Mouse (Mus musculus) adrenal gland, postnatal 14 days (tissue): ENCODE results near the gene Krt19. TPM values are rescaled to one million over a fixed set of nuclear protein-coding genes. Genes with fewer than 3 reads are reported as not detected.

ENCODE experiments used
- DNase-seq: peaks from one replicate; pipeline ENCODE4 v3.0.0; 2021; ENCODE audit warnings: mixed read lengths
- total RNA-seq: library from RNA; stranded (reverse); gene quantifications from 2 replicates; pipeline ENCODE4 v1.2.3, GENCODE M21; 2021

The Krt19 gene
- total RNA-seq, 1 experiment from 2014 or later, result 6.6 TPM

DNA sequence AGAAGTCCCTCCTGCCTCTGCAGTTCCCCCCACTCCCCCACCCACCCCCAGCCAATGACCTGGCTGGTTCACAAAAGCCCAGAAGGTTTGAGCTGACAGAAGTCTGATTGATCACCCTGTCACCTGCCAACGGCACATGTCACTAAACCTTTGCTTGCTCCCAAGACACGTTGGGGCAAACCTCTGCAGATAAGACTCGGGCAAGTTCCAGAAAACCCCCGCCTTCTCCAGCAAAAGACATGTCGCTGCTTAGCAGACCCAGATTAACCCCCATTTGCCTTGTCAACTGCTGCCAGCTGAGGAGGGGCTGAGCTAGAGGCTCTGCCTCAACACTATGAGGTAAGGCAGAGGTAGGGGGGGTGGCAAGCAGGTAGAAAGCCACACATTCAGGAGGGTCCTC, 11.9 kb downstream of the Krt19 start:
- no peak for DNase-seq

DNA sequence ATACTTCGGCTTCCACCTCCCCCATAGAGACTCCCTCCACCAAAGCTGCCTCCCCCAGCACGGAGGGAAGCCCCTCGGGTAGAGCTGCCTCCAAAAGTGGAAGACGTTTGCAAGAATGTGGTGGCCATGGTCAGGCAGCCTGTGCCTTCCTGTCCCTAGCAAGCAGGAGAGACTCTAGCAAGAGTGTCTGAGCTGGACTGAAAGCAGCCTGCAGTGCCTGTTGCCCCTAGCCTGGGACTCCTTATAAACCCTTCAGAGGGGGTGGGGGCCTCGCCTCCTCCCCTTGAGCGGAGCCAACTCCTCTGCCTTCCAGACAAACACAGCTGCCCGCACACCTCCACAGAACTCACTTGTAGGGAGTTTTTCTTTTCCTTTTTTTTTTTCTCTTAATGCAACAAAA, 12.7 kb downstream of the Krt19 start, which contains the start of gene Krt15:
TSS of gene Krt15 (minus strand) at position 198 of the 400 bp plus-strand sequence.
- no peak for DNase-seq

DNA sequence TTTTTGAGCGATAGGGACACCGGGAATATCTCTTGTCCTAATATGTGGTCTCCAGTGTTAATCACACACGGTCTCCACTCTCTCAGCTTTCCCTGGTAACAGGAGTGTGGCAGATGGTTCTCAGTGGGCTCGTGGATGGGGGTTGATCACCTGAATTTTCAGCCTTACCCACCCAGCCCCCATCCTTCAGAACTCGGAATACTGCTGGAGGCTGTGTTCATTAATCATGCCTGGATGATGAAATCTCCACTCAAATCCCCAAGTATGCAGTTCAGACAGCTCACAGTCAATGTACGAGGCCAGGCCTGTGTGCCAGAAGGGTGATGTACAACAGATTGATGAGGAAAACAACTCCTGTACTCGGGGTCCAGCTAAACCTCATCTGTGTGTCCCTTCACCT, 23.6 kb downstream of the Krt19 start:
- no peak for DNase-seq

- no peak for DNase-seq
Observed at GRCm38 (mm10) chr11:100121466-100121865, 27.0 kb downstream of the Krt19 start, which contains the start of gene Krt13. Gene Krt13 (minus strand): TSS chr11:100121566.

DNA sequence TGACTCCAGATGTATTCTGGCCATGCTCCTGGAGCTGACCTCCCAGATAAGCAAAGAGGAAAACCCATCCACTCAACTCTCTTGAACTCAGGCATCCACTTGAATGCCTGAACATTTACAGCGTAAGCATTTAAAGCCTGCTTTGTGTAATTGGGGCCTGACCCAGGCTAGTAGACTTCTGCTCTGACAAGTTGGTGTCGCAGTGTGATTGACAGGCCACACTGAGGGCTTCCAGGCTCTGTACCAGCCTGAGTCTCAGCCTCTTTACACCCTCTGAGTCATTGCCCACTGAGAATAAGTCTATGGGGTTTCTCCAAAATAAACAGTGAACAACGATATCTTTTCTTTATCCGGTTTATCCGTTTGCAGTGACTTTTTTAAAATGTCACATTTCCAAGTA, 28.1 kb downstream of the Krt19 start:
- no peak for DNase-seq

GRCm38 (mm10) chr11:100113742-100114029, 34.8 kb downstream of the Krt19 start:
- DNase-seq, result peak; percentile 39

DNA sequence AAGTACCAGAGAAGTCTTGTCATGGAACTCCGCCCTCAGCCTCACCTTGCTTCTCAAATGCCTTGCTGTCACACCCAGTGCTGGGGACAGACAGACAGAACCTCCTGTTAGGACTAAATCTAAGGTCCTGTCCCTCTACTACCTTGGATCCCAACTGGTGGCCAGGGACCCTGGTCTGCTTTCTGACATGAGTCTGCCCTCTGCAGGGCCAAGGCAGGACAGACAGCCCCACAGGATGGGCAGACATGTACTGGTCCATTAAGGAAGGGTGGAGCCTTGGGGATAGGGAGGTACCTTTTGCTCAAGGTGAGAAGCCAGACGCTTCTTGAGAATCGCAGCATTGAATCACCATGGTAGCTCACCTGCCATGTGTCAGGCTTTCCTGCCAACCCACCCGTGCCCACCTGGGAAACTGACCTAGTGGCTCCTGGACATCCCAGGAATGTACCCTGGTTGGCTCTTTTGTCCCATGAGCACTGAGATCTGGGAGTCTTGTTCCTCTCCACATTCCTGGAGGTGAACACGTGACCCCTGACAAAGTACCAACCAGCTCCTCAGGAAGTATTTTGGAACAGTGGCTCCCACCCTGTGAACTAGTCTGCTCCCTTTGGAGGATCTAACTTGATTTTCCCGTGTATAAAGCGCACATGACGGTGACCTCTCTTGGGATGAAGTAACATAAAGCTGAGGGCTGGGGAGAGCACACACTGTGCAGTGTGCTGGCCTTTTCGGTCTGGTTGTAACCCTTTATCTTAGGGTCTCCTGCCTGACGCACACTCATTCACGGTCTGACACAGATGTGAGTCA, 35.3 kb downstream of the Krt19 start:
- no peak for DNase-seq

- no peak for DNase-seq
Observed at GRCm38 (mm10) chr11:100105576-100106122, 42.8 kb downstream of the Krt19 start, which contains the start of gene Krt36. Gene Krt36 (minus strand): TSS chr11:100105626.

GRCm38 (mm10) chr11:100102693-100103429, 45.6 kb downstream of the Krt19 start:
- DNase-seq, result no peak

DNA sequence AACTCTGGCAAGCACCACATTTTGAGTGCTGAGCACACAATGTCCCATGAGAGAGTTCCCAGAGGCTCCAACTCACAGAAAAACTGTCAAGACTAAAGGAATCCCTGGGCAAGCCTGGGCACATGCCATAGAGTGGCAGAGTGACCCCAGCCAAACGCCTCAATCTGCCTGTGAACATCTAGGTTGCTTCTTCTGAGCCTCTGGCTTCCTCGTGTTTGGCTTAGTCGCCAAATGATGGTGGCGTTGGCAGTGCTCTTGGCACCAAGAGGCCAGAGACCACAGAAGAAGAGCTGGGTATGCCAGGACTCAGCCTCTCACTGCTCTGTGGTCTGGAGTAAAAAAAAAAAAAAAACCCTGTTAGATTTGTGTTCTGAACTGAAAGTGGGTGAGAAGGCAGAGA, 48.1 kb downstream of the Krt19 start:
- no peak for DNase-seq

DNA sequence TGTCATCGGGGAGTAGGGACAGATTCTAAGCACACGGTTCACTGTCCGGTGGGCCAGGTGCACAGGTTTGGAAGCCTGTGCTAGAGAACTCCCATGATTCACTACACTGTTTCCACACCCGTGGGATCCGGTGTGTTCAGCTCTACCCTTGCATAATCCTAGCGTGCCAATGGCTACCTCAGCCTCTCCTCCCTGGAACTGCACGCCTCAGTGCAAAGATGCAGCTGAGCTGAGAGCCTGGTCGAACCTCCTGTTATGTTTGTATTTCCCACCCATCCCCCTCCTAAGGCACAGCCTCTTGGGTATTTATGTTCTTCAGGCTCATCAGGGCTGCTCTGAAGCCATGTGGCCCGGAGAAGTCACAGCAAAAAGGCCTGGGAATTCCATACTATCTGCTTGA, 50.6 kb downstream of the Krt19 start:
- no peak for DNase-seq

DNA sequence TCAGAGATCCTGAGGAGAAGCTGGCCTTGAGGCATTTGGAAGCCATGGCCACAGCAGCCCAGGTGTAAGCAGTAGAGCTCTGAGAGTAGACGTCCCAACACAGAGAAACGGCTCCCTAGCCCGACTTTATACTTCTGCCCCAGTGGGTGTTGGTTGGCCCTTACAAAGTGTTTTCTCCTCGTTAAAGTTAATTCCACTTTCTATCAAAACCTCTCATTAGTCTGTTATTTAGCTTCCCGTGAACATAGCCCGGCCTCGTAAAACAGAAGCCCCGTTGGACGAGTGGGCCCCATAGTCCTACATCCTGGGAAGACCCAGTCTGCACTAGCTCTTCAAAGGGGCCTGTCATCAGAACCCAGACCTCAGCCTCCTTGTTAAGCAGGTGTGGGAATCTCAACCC, 52.3 kb downstream of the Krt19 start, which contains the start of gene Krt35:
TSS of gene Krt35 (minus strand) at position 101 of the 400 bp plus-strand sequence.
- no peak for DNase-seq

Other genes with a start within 250 kb of the Krt19 start
- not detected in 2 replicates for gene Krtap31-1, start 240.7 kb downstream of the Krt19 start, total RNA-seq
- gene Gm11565, start 233.9 kb downstream of the Krt19 start, total RNA-seq, result not detected in 2 replicates
- gene Krtap31-2, start 212.4 kb downstream of the Krt19 start, total RNA-seq, result not detected in 2 replicates
- not detected in 2 replicates for gene Krtap9-5, start 200.2 kb downstream of the Krt19 start, total RNA-seq
- not detected in 2 replicates for gene Krtap29-1, start 169.6 kb downstream of the Krt19 start, total RNA-seq
- not detected in 2 replicates for gene Krtap16-1, start 162.1 kb downstream of the Krt19 start, total RNA-seq
- not detected in 2 replicates for gene Krtap17-1, start 154.7 kb downstream of the Krt19 start, total RNA-seq
- gene Krt33a, start 132.5 kb downstream of the Krt19 start, total RNA-seq, result not detected in 2 replicates
- gene Krt33b, start 118.8 kb downstream of the Krt19 start, total RNA-seq, result not detected in 2 replicates
- gene Krt34, start 107.1 kb downstream of the Krt19 start, total RNA-seq, result not detected in 2 replicates
- not detected in 2 replicates for gene Krt31, start 98.1 kb downstream of the Krt19 start, total RNA-seq
- not detected in 2 replicates for gene Krt32, start 60.4 kb downstream of the Krt19 start, total RNA-seq
- gene Krt35, start 52.4 kb downstream of the Krt19 start, total RNA-seq, result not detected in 2 replicates
- gene Krt36, start 43.0 kb downstream of the Krt19 start, total RNA-seq, result 0.19 TPM in 1 of 2 replicates, not detected in the other
- gene Krt13, start 27.1 kb downstream of the Krt19 start, total RNA-seq, result not detected in 2 replicates
- not detected in 2 replicates for gene Krt15, start 12.7 kb downstream of the Krt19 start, total RNA-seq
- gene Krt9, start 44.6 kb upstream of the Krt19 start, total RNA-seq, result not detected in 2 replicates
- gene Krt14, start 58.9 kb upstream of the Krt19 start, total RNA-seq, result 0.38 and 0.41 TPM in 2 replicates
- gene Krt16, start 100.2 kb upstream of the Krt19 start, total RNA-seq, result not detected in 2 replicates
- gene Krt17, start 112.4 kb upstream of the Krt19 start, total RNA-seq, result not detected in 2 replicates
- not detected in 2 replicates for gene Krt42, start 121.2 kb upstream of the Krt19 start, total RNA-seq
- 987 and 1,021 TPM in 2 replicates for gene Eif1, start 171.2 kb upstream of the Krt19 start, total RNA-seq
- gene Gast, start 185.7 kb upstream of the Krt19 start, total RNA-seq, result not detected in 2 replicates
- gene Hap1, start 207.5 kb upstream of the Krt19 start, total RNA-seq, result 50.1 and 54.0 TPM in 2 replicates
- 101 and 102 TPM in 2 replicates for gene Jup, start 249.1 kb upstream of the Krt19 start, total RNA-seq